Mouse (Mus musculus) embryo, embryonic 11 days (tissue): ENCODE data around the gene Rad51b.

Experiments used
- DNase-seq: peaks from one replicate; pipeline ENCODE4 v3.0.0-alpha.2; 2015

Gene Rad51b

DNA sequence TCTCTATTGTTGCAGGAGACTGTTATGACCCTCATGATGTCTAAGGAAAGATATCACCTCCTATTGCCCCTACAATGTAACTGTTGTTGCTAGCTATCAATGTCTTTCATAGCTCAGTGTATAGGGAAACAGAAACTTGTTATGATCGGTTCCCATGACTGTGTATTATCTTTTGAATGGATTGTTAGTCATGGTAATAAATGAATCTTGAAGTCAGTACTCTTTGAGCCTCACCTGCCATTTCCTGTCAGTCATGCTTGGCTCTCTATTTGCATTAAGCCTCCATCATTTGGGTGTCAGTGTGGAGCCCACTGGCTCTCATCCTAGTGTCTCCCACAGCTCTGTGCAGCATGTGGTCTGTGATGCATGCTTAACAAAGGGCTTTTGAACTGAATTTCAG lies 326.2 kb downstream of the Rad51b start:
- DNase-seq: no peak

- DNase-seq: no peak
Measured at GRCm38 (mm10) chr12:79625699-79626554, 328.8 kb downstream of the Rad51b start.

- DNase-seq: no peak
Measured at GRCm38 (mm10) chr12:79626555-79627080, 329.5 kb downstream of the Rad51b start.

- no peak for DNase-seq
Measured at GRCm38 (mm10) chr12:79627351-79628120, 330.5 kb downstream of the Rad51b start.

DNA sequence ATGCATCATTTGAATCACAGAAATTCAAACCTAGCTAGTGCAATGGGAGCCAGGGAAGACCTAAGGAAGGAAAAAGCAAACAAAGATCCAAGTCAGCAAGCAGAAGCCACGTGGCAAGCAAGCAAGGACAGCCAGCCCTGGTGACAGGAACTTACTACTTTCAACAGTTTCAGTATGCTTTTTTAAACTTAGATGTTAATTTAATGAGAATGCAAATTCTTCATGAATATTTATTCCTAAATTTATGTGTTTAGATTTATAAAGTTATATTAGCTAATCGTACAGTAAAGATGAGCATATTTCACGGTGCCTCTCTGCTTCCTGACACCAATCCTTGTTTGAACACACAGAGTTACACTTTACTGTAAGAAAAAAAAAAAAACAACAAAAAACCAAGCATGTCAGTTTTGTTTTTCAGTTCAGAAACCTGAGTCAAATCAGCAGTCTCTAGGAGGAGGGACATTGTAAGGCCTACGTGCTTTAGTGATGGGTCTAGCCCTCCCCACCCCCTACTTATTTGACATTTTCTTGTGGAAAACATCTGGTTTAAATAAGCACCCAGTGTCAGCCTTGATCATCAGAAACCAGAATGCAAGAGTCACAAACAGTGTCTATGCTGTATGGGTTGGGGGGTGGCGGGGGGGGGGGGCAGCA lies 331.2 kb downstream of the Rad51b start:
- DNase-seq: peak; percentile 60

DNA sequence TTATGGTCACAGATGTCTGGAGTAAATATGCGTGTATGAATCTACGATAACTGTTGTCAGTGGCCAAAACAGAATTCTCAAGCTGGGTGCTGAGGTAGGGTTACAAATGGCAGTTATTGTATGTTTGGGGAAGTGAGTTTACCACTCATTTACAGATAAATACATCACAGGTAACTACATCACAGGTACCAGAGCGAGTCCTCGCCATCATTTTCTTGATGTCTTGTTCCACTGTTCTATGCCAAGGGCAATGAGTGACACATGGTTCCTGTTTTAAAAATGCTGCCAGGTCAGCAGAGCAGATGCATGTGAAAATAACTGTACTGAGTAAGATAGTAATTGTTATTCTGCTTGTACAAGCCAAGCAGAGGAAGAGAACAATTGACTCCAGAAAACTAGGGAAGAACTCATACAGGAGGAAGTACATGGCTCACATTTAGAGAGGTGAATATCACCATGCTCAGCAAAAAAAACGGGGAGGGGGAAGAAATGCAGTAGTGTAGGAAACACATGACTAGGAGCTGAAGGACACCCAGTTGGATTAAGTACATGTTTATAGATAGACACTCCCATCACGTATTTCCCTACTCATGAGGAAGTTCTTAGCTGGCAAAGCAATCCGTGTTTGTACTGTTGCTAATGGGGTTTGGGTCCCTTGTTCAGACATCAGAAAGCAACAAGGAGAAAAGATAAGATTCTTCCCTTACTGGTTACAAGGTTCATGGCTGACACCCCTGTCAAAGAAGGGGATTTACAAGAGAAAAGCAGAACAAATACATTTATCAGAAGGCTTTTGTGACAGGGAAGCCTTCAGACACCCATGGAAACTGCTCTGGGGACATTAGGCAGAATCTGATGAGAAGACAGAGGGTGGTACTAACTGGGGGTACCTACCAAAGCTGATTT lies 333.1 kb downstream of the Rad51b start:
- DNase-seq: no peak

DNA sequence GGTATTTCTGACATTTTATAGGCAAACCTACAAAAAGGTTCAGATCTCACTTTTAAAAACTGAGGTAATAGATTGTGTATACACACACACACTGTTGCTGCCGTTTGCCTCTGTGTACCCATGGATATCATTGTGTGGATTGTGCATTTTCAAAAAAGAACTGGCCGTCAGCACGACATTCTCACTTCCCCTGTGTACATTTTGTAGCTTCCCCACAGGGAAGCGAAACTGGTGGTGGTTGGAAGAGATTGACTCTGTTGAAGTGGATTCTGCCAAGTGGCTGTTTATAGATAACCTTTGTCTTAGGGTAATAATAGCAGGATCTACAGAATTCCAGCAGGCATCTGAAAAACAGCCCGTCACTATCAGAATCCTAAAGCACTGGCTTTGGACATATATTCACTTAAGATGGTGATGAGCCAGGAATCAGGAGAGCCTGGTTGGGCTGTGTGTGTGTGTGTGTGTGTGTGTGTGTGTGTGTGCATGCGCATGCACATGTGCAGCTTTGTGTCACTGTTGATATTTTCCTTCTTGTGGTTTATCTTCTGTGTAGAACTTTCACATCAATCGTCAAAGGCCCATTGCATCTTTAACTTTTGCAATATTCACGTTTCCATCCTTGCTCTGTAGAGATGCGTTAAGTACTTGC lies 336.5 kb downstream of the Rad51b start:
- no peak for DNase-seq

GRCm38 (mm10) chr12:79641570-79642285 lies 344.6 kb downstream of the Rad51b start:
- DNase-seq: no peak

DNA sequence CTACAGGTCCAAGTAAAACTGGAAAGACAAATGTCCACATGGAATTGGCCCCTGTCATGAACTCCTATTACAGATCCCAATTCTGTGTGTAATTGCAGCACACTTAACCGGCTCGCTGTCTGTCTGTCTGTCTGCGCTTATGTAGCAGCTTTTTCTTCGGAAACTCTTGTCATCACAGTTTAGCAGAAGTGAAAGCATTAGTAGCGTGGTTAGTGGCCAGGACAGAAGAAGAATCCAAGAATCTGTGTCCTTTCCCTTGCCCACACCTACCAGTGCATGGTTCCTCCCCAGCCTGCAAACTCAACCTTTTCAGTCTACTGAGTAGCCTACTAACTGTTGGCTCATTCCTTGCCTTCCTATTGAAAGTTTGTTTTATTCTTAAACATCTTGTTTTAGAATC lies 345.6 kb downstream of the Rad51b start:
- no peak for DNase-seq

GRCm38 (mm10) chr12:79645656-79646055 lies 348.6 kb downstream of the Rad51b start:
- DNase-seq: no peak

- no peak for DNase-seq
Measured at GRCm38 (mm10) chr12:79646646-79647164, 349.6 kb downstream of the Rad51b start.

DNA sequence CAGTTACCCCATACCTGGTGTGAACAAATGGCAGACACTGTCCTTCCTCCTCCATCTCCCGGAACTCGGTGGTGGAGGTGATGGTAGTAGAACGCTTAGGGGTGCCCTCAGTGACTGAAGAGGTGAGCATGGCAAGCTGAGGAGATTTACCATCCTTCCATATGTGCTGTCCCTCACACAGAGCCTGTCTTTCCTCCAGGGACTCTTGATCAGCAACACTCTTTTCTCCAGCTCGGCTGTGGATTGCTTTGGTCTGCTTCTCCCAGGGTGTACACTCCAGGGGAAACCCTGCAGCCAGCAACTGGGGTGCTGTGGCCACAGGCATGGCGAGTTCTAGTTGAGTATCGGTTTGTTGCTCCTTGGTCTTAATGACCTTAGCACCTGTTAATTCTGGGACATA lies 350.3 kb downstream of the Rad51b start:
- DNase-seq: no peak

DNA sequence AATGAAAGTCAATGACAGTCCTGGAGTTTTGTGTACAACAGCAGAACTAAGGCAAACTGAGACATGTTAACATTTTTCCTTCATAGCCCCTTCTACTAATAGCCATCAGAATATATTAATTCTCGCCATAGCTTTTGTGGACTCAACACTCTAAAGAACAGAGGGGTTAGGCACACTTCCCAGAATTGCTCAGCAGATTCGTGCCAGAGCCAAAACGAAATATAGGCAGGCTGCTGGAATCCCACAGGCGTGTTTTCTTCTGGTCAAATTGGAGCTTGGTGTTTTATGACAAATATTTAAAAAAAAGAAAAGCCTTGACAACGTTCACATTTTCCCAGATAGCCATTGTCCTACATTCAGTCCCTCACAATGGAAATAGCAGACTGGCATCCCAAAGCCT lies 350.9 kb downstream of the Rad51b start:
- DNase-seq: no peak

GRCm38 (mm10) chr12:79648812-79649700 lies 352.0 kb downstream of the Rad51b start:
- peak; percentile 51 for DNase-seq

DNA sequence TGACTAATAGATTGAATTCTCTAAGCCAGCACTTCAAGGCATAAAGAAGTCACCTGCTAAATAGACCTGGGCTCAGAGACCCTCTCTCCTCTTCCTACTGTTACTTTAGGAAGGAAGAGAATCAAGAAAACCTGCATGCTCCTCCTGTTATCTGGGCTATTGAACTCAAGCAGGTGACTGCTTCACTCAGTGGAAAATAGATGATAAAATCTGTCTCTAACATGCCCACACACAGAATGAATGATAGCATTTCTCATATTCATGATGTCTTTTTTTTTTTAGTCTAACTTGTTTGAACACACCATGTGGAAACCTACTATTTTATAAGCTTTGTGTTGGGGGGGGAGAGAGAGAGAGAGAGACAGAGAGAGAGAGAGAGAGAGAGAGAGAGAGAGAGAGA lies 352.7 kb downstream of the Rad51b start:
- no peak for DNase-seq

DNA sequence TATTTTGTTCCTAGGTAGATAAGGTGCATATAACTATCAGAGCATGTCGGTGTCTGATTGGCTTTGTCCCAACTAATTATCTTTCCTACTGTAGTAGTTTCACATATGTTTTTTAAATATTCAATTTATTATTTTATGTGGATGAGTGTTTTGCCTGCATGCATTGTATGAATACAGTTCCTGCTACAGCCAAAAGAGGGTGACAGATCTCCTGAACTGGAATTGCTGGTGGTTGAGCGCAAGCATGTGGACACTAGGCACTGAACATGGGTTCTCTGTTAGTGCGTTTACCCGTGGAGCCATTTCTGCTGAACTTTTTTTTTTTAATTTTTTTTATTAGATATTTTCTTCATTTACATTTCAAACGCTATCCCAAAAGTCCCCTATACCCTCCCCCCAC lies 358.1 kb downstream of the Rad51b start:
- DNase-seq: no peak

- no peak for DNase-seq
Measured at GRCm38 (mm10) chr12:79658861-79659260, 361.8 kb downstream of the Rad51b start.

- peak; percentile 69 for DNase-seq
Measured at GRCm38 (mm10) chr12:79661270-79661669, 364.2 kb downstream of the Rad51b start.

GRCm38 (mm10) chr12:79663131-79663892 lies 366.2 kb downstream of the Rad51b start:
- no peak for DNase-seq
